Comparison of ENCODE assay signal across 8 mouse cellular contexts in the genomic region with DNA sequence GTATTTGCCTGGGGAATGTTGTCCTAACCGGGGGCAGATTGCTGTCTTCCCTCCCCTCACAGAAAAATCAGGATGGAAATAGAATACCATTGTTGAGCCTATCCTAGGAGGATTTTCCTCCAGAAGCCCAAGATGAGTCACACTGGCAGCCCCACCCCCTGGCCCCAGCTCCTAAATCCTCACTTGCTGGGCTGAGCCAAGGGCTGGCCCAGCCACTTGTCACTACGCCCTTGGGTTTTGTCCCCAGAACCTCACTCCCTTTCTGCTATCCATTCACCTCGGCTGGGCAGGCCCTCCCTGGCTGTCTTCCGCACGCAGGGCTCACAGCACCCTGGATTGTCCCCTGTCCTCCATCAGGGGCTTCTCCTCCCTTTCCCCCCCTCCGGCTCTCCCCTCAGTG. TPM values are rescaled to one million over a fixed set of nuclear protein-coding genes. Genes with fewer than 3 reads are reported as not detected.
DNase-seq lines count a peak whose midpoint lies in the region; ATAC-seq lines count a peak whose summit lies in the region.

No protein-coding gene starts in this region.

- H3K27me3 ChIP-seq in midbrain, embryonic 16.5 days (ENCODE audit: control insufficient read depth, insufficient read depth, low read depth, low read length), result no peaks in the 10 kb centered on the region

- peak overlapping the region; percentile 1; the same call in 1 of the 2 replicates for H3K9ac ChIP-seq in midbrain, embryonic 16.5 days (ENCODE audit: low read depth, low read length)

- DNase-seq in kidney, adult 9 months, result peak; percentile 37
- no peak for DNase-seq in kidney, adult 18-20 months
- DNase-seq in heart, adult 18-20 months, result peak; percentile 87 to 90
- peak; percentile 62 to 74 for DNase-seq in kidney, postnatal 4 days
- no peak for DNase-seq in T-cell, adult 2 months (ENCODE audit: low spot score)

- 0 out of 2 replicates have a peak overlapping the region, but pooled peaks have one; percentile 8 for H3K27ac ChIP-seq in brown adipose tissue, adult 24 weeks (replicated peaks; ENCODE audit: low read depth, low read length)
- H3K27ac ChIP-seq in midbrain, embryonic 16.5 days (ENCODE audit: low read length), result no peak overlapping the region

- H3K4me1 ChIP-seq in brown adipose tissue, adult 24 weeks (ENCODE audit: control insufficient read depth, insufficient read depth, insufficient read length, low read length), result peaks cover 6% of the 10 kb centered on the region
- H3K4me1 ChIP-seq in midbrain, embryonic 16.5 days (ENCODE audit: control insufficient read depth, insufficient read depth, low read length), result peaks cover 9% of the 10 kb centered on the region

- peak; percentile 43; the same call in 1 of the 2 replicates for ATAC-seq in midbrain, embryonic 16.5 days
- ATAC-seq in erythroblast, adult 5-6 weeks (replicated peaks; ENCODE audit: low FRiP score, poor library complexity, severe bottlenecking), result no peak

- no peaks in the 10 kb centered on the region for H3K36me3 ChIP-seq in midbrain, embryonic 16.5 days (ENCODE audit: control insufficient read depth, insufficient read depth, low read length)

- WGBS in midbrain, embryonic 16.5 days, result 14% methylated on average over 6 of the region's 6 CpGs

- H3K9me3 ChIP-seq in midbrain, embryonic 16.5 days (replicated peaks; ENCODE audit: control insufficient read depth, low read length, poor library complexity, severe bottlenecking), result no peaks in the 10 kb centered on the region

- no peak overlapping the region for H3K4me2 ChIP-seq in midbrain, embryonic 16.5 days (ENCODE audit: low read length)

- H3K4me3 ChIP-seq in brown adipose tissue, adult 24 weeks (ENCODE audit: insufficient read depth, low read depth, low read length), result no peak overlapping the region
- H3K4me3 ChIP-seq in midbrain, embryonic 16.5 days (ENCODE audit: low read depth, low read length), result no peak overlapping the region

RNA-seq across cellular contexts. Expression of a gene that starts 23.3 kb away (rescaled TPM):
- 17.5 and 21.8 TPM in 2 replicates for polyA plus RNA-seq in brown adipose tissue, adult 24 weeks (2012; ENCODE audit: insufficient read depth, insufficient read length, missing spikeins)
- 10 to 100 TPM; 45.5 to 46.2 TPM for total RNA-seq in heart, adult 18-20 months (2021)
- 12.3 and 13.2 TPM in 2 replicates for polyA plus RNA-seq in midbrain, embryonic 16.5 days (2015; fragmentation: Nextera tagmentation; extraction: Ambion mirVana)
- 17.5 and 19.9 TPM in 2 replicates for total RNA-seq in erythroblast, adult 5-6 weeks (2015; ENCODE audit: low replicate concordance)
- total RNA-seq in erythroblast, adult 5-6 weeks (2017; ENCODE audit: low replicate concordance), result 3.3 and 4.3 TPM in 2 replicates

Comparison
In these comparisons a context has a peak if more than half of its experiments do, and no peak if none do; other contexts are left out.
1. DNase-seq: peak in kidney, adult 9 months (single experiment), heart, adult 18-20 months (2 of 2) and kidney, postnatal 4 days (2 of 2); none in kidney, adult 18-20 months (single experiment) and T-cell, adult 2 months (single experiment).